8 mouse cellular contexts compared by ENCODE assay signal in genomic region chr8:105707498-105708403, GRCm38 (mm10). TPM values are rescaled to one million over a fixed set of nuclear protein-coding genes. Genes with fewer than 3 reads are reported as not detected.
DNase-seq lines count a peak whose midpoint lies in the region; ATAC-seq and TF ChIP-seq lines count a peak whose summit lies in the region.

Gene 4933405L10Rik, plus strand, starts transcription at chr8:105707655.
Gene Enkd1, minus strand, starts transcription at chr8:105708210.

- no peaks in the 10 kb centered on the region for H3K27me3 ChIP-seq in embryonic facial prominence, embryonic 12.5 days
- no peaks in the 10 kb centered on the region for H3K27me3 ChIP-seq in kidney, adult 2 months (replicated peaks; ENCODE audit: control insufficient read depth, insufficient read depth, low read length)
- no peaks in the 10 kb centered on the region for H3K27me3 ChIP-seq in limb, embryonic 12.5 days
- H3K27me3 ChIP-seq in midbrain, embryonic 15.5 days (replicated peaks) = no peaks in the 10 kb centered on the region
- H3K27me3 ChIP-seq in spleen, adult 2 months (ENCODE audit: control insufficient read depth, insufficient read depth, low read length) = no peaks in the 10 kb centered on the region

- peak within 1 kb of the TSS; percentile 93 for H3K4me2 ChIP-seq in embryonic facial prominence, embryonic 12.5 days (replicated peaks)
- peak within 1 kb of the TSS; percentile 89 for H3K4me2 ChIP-seq in limb, embryonic 12.5 days
- peak within 1 kb of the TSS; percentile 98 for H3K4me2 ChIP-seq in midbrain, embryonic 15.5 days

- H3K27ac ChIP-seq in embryonic facial prominence, embryonic 12.5 days = peak within 1 kb of the TSS; percentile 41
- H3K27ac ChIP-seq in kidney, adult 2 months (ENCODE audit: insufficient read depth, low read depth, low read length) = no peak within 1 kb of the TSS
- H3K27ac ChIP-seq in limb, embryonic 12.5 days = peak within 1 kb of the TSS; percentile 64; the same call in 1 of the 2 replicates
- H3K27ac ChIP-seq in midbrain, embryonic 15.5 days = no peak within 1 kb of the TSS
- H3K27ac ChIP-seq in spleen, adult 2 months (ENCODE audit: insufficient read depth, low read length) = no peak within 1 kb of the TSS

- TF ChIP-seq CTCF in kidney, adult 2 months (conservative IDR thresholded peaks at IDR 0.05; ENCODE audit: insufficient read depth, insufficient read length, low read depth, low read length) = no peak
- TF ChIP-seq CTCF in spleen, adult 2 months (IDR thresholded peaks at IDR 0.05; ENCODE audit: extremely low read depth, insufficient read depth, insufficient read length, insufficient replicate concordance) = no peak

- peaks cover 19% of the 10 kb centered on the region for H3K36me3 ChIP-seq in embryonic facial prominence, embryonic 12.5 days
- no peaks in the 10 kb centered on the region for H3K36me3 ChIP-seq in kidney, adult 2 months (ENCODE audit: control insufficient read depth, insufficient read depth, low read length)
- H3K36me3 ChIP-seq in limb, embryonic 12.5 days = peaks cover 19% of the 10 kb centered on the region
- no peaks in the 10 kb centered on the region for H3K36me3 ChIP-seq in midbrain, embryonic 15.5 days (replicated peaks)
- H3K36me3 ChIP-seq in spleen, adult 2 months (ENCODE audit: control insufficient read depth, insufficient read depth, low read length) = 0 out of 2 replicates have a peak, but pooled peaks cover 2% of the 10 kb centered on the region

- DNase-seq in 3134 (ENCODE audit: extremely low read depth, insufficient read length, low spot score) = peak; percentile 84
- peak; percentile 92 for DNase-seq in adrenal gland, postnatal 14 days
- DNase-seq in heart, adult 18-20 months = peak; percentile 91 to 93
- DNase-seq in kidney, adult 2 months = peak; percentile 96
- peak; percentile 77 to 83 for DNase-seq in spleen, adult 2 months (ENCODE audit: low read depth in 1 of 2, low spot score in 2 of 2)

- H3K4me1 ChIP-seq in embryonic facial prominence, embryonic 12.5 days = peaks cover 17% of the 10 kb centered on the region
- peaks cover 3% of the 10 kb centered on the region; the same call in 1 of the 2 replicates for H3K4me1 ChIP-seq in kidney, adult 2 months (ENCODE audit: control insufficient read depth, insufficient read depth, low read length)
- peaks cover 15% of the 10 kb centered on the region for H3K4me1 ChIP-seq in limb, embryonic 12.5 days (replicated peaks)
- H3K4me1 ChIP-seq in midbrain, embryonic 15.5 days = peaks cover 13% of the 10 kb centered on the region
- peaks cover 4% of the 10 kb centered on the region for H3K4me1 ChIP-seq in spleen, adult 2 months (ENCODE audit: control insufficient read depth, insufficient read depth, insufficient read length)

- peak within 1 kb of the TSS; percentile 79 for H3K9ac ChIP-seq in embryonic facial prominence, embryonic 12.5 days
- H3K9ac ChIP-seq in limb, embryonic 12.5 days (replicated peaks) = peak within 1 kb of the TSS; percentile 79
- H3K9ac ChIP-seq in midbrain, embryonic 15.5 days = peak within 1 kb of the TSS; percentile 49

- peak; percentile 75 for ATAC-seq in embryonic facial prominence, embryonic 12.5 days (ENCODE audit: insufficient number of reproducible peaks, insufficient read depth, low FRiP score, low TSS enrichment)
- ATAC-seq in limb, embryonic 12.5 days (ENCODE audit: insufficient number of reproducible peaks, insufficient read depth, low FRiP score, low TSS enrichment, low read depth) = peak; percentile 77
- ATAC-seq in midbrain, embryonic 15.5 days (replicated peaks) = peak; percentile 79

- peak within 1 kb of the TSS; percentile 78 for H3K4me3 ChIP-seq in embryonic facial prominence, embryonic 12.5 days
- H3K4me3 ChIP-seq in kidney, adult 2 months (ENCODE audit: insufficient read depth, low read depth, low read length) = peak within 1 kb of the TSS; percentile 75
- H3K4me3 ChIP-seq in limb, embryonic 12.5 days (replicated peaks) = peak within 1 kb of the TSS; percentile 77
- H3K4me3 ChIP-seq in midbrain, embryonic 15.5 days = peak within 1 kb of the TSS; percentile 80
- H3K4me3 ChIP-seq in spleen, adult 2 months (ENCODE audit: extremely low read depth, insufficient read depth, insufficient read length) = peak within 1 kb of the TSS; percentile 74

- no peak for TF ChIP-seq POLR2A in kidney, adult 2 months (IDR thresholded peaks at IDR 0.05; ENCODE audit: low read depth, low read length)
- TF ChIP-seq POLR2A in spleen, adult 2 months (IDR thresholded peaks at IDR 0.05; ENCODE audit: low read depth, low read length) = no peak

- no peaks in the 10 kb centered on the region for H3K9me3 ChIP-seq in embryonic facial prominence, embryonic 12.5 days
- no peaks in the 10 kb centered on the region for H3K9me3 ChIP-seq in limb, embryonic 12.5 days
- H3K9me3 ChIP-seq in midbrain, embryonic 15.5 days = no peaks in the 10 kb centered on the region

- 1% methylated on average over 55 of the region's 55 CpGs for WGBS in embryonic facial prominence, embryonic 12.5 days
- WGBS in kidney, adult 2 months = 2% methylated on average over 55 of the region's 55 CpGs
- WGBS in limb, embryonic 12.5 days = under 1% methylated on average over 54 of the region's 55 CpGs
- WGBS in midbrain, embryonic 15.5 days = under 1% methylated on average over 51 of the region's 55 CpGs
- 2% methylated on average over 55 of the region's 55 CpGs for WGBS in spleen, adult 2 months

RNA-seq across cellular contexts. Expression of gene 4933405L10Rik, which starts in this region (rescaled TPM):
- total RNA-seq in adrenal gland, postnatal 14 days (2021) = not detected in 2 replicates
- polyA plus RNA-seq in embryonic facial prominence, embryonic 12.5 days (2016; fragmentation: Nextera tagmentation; extraction: Ambion mirVana) = 0.14 TPM in 1 of 2 replicates, not detected in the other
- total RNA-seq in heart, adult 18-20 months (2021) = not detected
- 0.10 and 0.19 TPM in 2 replicates for polyA plus RNA-seq in kidney, adult 2 months (2012; rRNA removed)
- 0.25 TPM in 1 of 2 replicates, not detected in the other for polyA plus RNA-seq in limb, embryonic 12.5 days (2016; fragmentation: Nextera tagmentation; extraction: Ambion mirVana)
- 0.28 and 0.43 TPM in 2 replicates for polyA plus RNA-seq in midbrain, embryonic 15.5 days (2015; fragmentation: Nextera tagmentation; extraction: Ambion mirVana)
- polyA plus RNA-seq in spleen, adult 2 months (2012; rRNA removed) = not detected in 2 replicates

RNA-seq across cellular contexts. Expression of gene Enkd1, which starts in this region (rescaled TPM):
- 5.4 and 6.0 TPM in 2 replicates for total RNA-seq in adrenal gland, postnatal 14 days (2021)
- 35.7 and 37.0 TPM in 2 replicates for polyA plus RNA-seq in embryonic facial prominence, embryonic 12.5 days (2016; fragmentation: Nextera tagmentation; extraction: Ambion mirVana)
- 1 to 10 TPM; 1.3 TPM for total RNA-seq in heart, adult 18-20 months (2021)
- polyA plus RNA-seq in kidney, adult 2 months (2012; rRNA removed) = 6.8 and 7.6 TPM in 2 replicates
- 34.9 and 35.9 TPM in 2 replicates for polyA plus RNA-seq in limb, embryonic 12.5 days (2016; fragmentation: Nextera tagmentation; extraction: Ambion mirVana)
- 12.9 and 16.1 TPM in 2 replicates for polyA plus RNA-seq in midbrain, embryonic 15.5 days (2015; fragmentation: Nextera tagmentation; extraction: Ambion mirVana)
- polyA plus RNA-seq in spleen, adult 2 months (2012; rRNA removed) = 4.3 and 6.2 TPM in 2 replicates

Comparison
In these comparisons a context has a peak if more than half of its experiments do, and no peak if none do; other contexts are left out.
1. H3K27ac ChIP-seq: peak in embryonic facial prominence, embryonic 12.5 days (single experiment) and limb, embryonic 12.5 days (single experiment); none in kidney, adult 2 months (single experiment), midbrain, embryonic 15.5 days (single experiment) and spleen, adult 2 months (single experiment).
2. Peak in every context shown above with its lines, with median percentiles within 50 percentile points of each other: DNase-seq, ATAC-seq, H3K4me2 ChIP-seq, H3K4me3 ChIP-seq and H3K9ac ChIP-seq.